Mouse (Mus musculus): ENCODE measurements around the gene Sort1. TPM values are rescaled to one million over a fixed set of nuclear protein-coding genes. Genes with fewer than 3 reads are reported as not detected.

Gene Sort1
- total RNA-seq, 1 experiment = 21.2 TPM

GRCm38 (mm10) chr3:108357051-108357450 lies 73.2 kb downstream of the Sort1 start:
- Histone ChIP-seq H3K4me3 (ENCODE audit: insufficient read depth in 1 of 2, low read depth in 1 of 2, low read length in 2 of 2, poor library complexity in 1 of 2, severe bottlenecking in 1 of 2) (no peak overlapping the region), H3K9me3 (ENCODE audit: control insufficient read depth, insufficient read depth, low read depth, low read length) (no peaks in the 10 kb centered on the region), H3K4me1 (ENCODE audit: control insufficient read depth in 2 of 2, insufficient read depth in 2 of 2, low read length in 2 of 2, poor library complexity in 1 of 2) (peaks cover 2 to 6% of the 10 kb centered on the region in 2 experiments; a peak in 1 of 4 replicates), H3K9ac (ENCODE audit: insufficient read depth, low read depth, low read length, poor library complexity, severe bottlenecking) (no peak overlapping the region), H3K36me3 (ENCODE audit: control insufficient read depth, insufficient read depth, low read length, poor library complexity, severe bottlenecking) (peaks cover 4% of the 10 kb centered on the region; the same call in 1 of the 2 replicates), H3K27ac (ENCODE audit: insufficient read depth, low read depth, low read length, poor library complexity, severe bottlenecking) (no peak overlapping the region)
- in situ Hi-C loops (cut with MboI; ENCODE audit: low sequenced_read_pairs in 2 of 2, unreplicated experiment in 2 of 2) = no loop called here
- DNase-seq (ENCODE audit: low read depth, low spot score) = no peak
- TF ChIP-seq ZC3H11A (IDR thresholded peaks at IDR 0.05; ENCODE audit: borderline replicate concordance, low read depth, low read length) (no peak), HCFC1 (IDR thresholded peaks at IDR 0.05; ENCODE audit: borderline replicate concordance, insufficient read depth, low read length) (no peak), ZNF384 (IDR thresholded peaks at IDR 0.05; ENCODE audit: low read depth, low read length) (no peak), MAFK (IDR thresholded peaks at IDR 0.05; ENCODE audit: insufficient read depth, low read depth, low read length) (no peak), CHD2 (IDR thresholded peaks at IDR 0.05; ENCODE audit: low read depth, low read length) (no peak)

GRCm38 (mm10) chr3:108358445-108358844 lies 74.6 kb downstream of the Sort1 start:
- H3K27ac ChIP-seq (ENCODE audit: insufficient read depth, low read depth, low read length, poor library complexity, severe bottlenecking) = no peak overlapping the region
- peaks cover 4% of the 10 kb centered on the region; the same call in 1 of the 2 replicates for H3K36me3 ChIP-seq (ENCODE audit: control insufficient read depth, insufficient read depth, low read length, poor library complexity, severe bottlenecking)
- TF ChIP-seq MAFK (IDR thresholded peaks at IDR 0.05; ENCODE audit: insufficient read depth, low read depth, low read length) = no peak
- no peak for TF ChIP-seq HCFC1 (IDR thresholded peaks at IDR 0.05; ENCODE audit: borderline replicate concordance, insufficient read depth, low read length)
- no peak for TF ChIP-seq ZNF384 (IDR thresholded peaks at IDR 0.05; ENCODE audit: low read depth, low read length)
- TF ChIP-seq ZC3H11A (IDR thresholded peaks at IDR 0.05; ENCODE audit: borderline replicate concordance, low read depth, low read length) = no peak
- no peak for TF ChIP-seq CHD2 (IDR thresholded peaks at IDR 0.05; ENCODE audit: low read depth, low read length)
- H3K4me1 ChIP-seq (ENCODE audit: control insufficient read depth in 2 of 2, insufficient read depth in 2 of 2, low read length in 2 of 2, poor library complexity in 1 of 2) = peaks cover 4 to 8% of the 10 kb centered on the region in 2 experiments; a peak in 2 of 4 replicates
- H3K9me3 ChIP-seq (ENCODE audit: control insufficient read depth, insufficient read depth, low read depth, low read length) = no peaks in the 10 kb centered on the region
- in situ Hi-C loops (cut with MboI; ENCODE audit: low sequenced_read_pairs in 2 of 2, unreplicated experiment in 2 of 2) = no loop called here
- no peak overlapping the region for H3K4me3 ChIP-seq (ENCODE audit: insufficient read depth in 1 of 2, low read depth in 1 of 2, low read length in 2 of 2, poor library complexity in 1 of 2, severe bottlenecking in 1 of 2)
- no peak overlapping the region for H3K9ac ChIP-seq (ENCODE audit: insufficient read depth, low read depth, low read length, poor library complexity, severe bottlenecking)
- DNase-seq (ENCODE audit: low read depth, low spot score) = no peak

- no peak overlapping the region for H3K4me3 ChIP-seq (ENCODE audit: insufficient read depth in 1 of 2, low read depth in 1 of 2, low read length in 2 of 2, poor library complexity in 1 of 2, severe bottlenecking in 1 of 2)
- no peaks in the 10 kb centered on the region; the same call in 1 of the 2 replicates for H3K36me3 ChIP-seq (ENCODE audit: control insufficient read depth, insufficient read depth, low read length, poor library complexity, severe bottlenecking)
- no peak for DNase-seq (ENCODE audit: low read depth, low spot score)
- H3K4me1 ChIP-seq (ENCODE audit: control insufficient read depth in 2 of 2, insufficient read depth in 2 of 2, low read length in 2 of 2, poor library complexity in 1 of 2) = peaks cover 4 to 8% of the 10 kb centered on the region in 2 experiments; a peak in 2 of 4 replicates
- H3K9ac ChIP-seq (ENCODE audit: insufficient read depth, low read depth, low read length, poor library complexity, severe bottlenecking) = no peak overlapping the region
- TF ChIP-seq ZC3H11A (IDR thresholded peaks at IDR 0.05; ENCODE audit: borderline replicate concordance, low read depth, low read length) (no peak), CHD2 (IDR thresholded peaks at IDR 0.05; ENCODE audit: low read depth, low read length) (no peak), HCFC1 (IDR thresholded peaks at IDR 0.05; ENCODE audit: borderline replicate concordance, insufficient read depth, low read length) (no peak), MAFK (IDR thresholded peaks at IDR 0.05; ENCODE audit: insufficient read depth, low read depth, low read length) (no peak), ZNF384 (IDR thresholded peaks at IDR 0.05; ENCODE audit: low read depth, low read length) (no peak)
- in situ Hi-C loops (cut with MboI; ENCODE audit: low sequenced_read_pairs in 2 of 2, unreplicated experiment in 2 of 2) = no loop called here
- H3K27ac ChIP-seq (ENCODE audit: insufficient read depth, low read depth, low read length, poor library complexity, severe bottlenecking) = no peak overlapping the region
- H3K9me3 ChIP-seq (ENCODE audit: control insufficient read depth, insufficient read depth, low read depth, low read length) = no peaks in the 10 kb centered on the region
These were observed 77.0 kb downstream of the Sort1 start for GRCm38 (mm10) chr3:108360894-108361293.

- Histone ChIP-seq H3K27ac (ENCODE audit: insufficient read depth, low read depth, low read length, poor library complexity, severe bottlenecking) (no peak overlapping the region), H3K9me3 (ENCODE audit: control insufficient read depth, insufficient read depth, low read depth, low read length) (no peaks in the 10 kb centered on the region), H3K4me1 (ENCODE audit: control insufficient read depth in 2 of 2, insufficient read depth in 2 of 2, low read length in 2 of 2, poor library complexity in 1 of 2) (peaks cover 4 to 8% of the 10 kb centered on the region in 2 experiments; a peak in 2 of 4 replicates), H3K9ac (ENCODE audit: insufficient read depth, low read depth, low read length, poor library complexity, severe bottlenecking) (no peak overlapping the region), H3K4me3 (ENCODE audit: insufficient read depth in 1 of 2, low read depth in 1 of 2, low read length in 2 of 2, poor library complexity in 1 of 2, severe bottlenecking in 1 of 2) (no peak overlapping the region), H3K36me3 (ENCODE audit: control insufficient read depth, insufficient read depth, low read length, poor library complexity, severe bottlenecking) (no peaks in the 10 kb centered on the region)
- in situ Hi-C loops (cut with MboI; ENCODE audit: low sequenced_read_pairs in 2 of 2, unreplicated experiment in 2 of 2) = no loop called here
- DNase-seq (ENCODE audit: low read depth, low spot score) = no peak
- TF ChIP-seq ZC3H11A (IDR thresholded peaks at IDR 0.05; ENCODE audit: borderline replicate concordance, low read depth, low read length) (no peak), MAFK (IDR thresholded peaks at IDR 0.05; ENCODE audit: insufficient read depth, low read depth, low read length) (no peak), HCFC1 (IDR thresholded peaks at IDR 0.05; ENCODE audit: borderline replicate concordance, insufficient read depth, low read length) (no peak), ZNF384 (IDR thresholded peaks at IDR 0.05; ENCODE audit: low read depth, low read length) (no peak), CHD2 (IDR thresholded peaks at IDR 0.05; ENCODE audit: low read depth, low read length) (no peak)
These were observed 79.7 kb downstream of the Sort1 start for GRCm38 (mm10) chr3:108363626-108364025.
